ENCODE assay signal across 39 mouse cellular contexts in the genomic region with DNA sequence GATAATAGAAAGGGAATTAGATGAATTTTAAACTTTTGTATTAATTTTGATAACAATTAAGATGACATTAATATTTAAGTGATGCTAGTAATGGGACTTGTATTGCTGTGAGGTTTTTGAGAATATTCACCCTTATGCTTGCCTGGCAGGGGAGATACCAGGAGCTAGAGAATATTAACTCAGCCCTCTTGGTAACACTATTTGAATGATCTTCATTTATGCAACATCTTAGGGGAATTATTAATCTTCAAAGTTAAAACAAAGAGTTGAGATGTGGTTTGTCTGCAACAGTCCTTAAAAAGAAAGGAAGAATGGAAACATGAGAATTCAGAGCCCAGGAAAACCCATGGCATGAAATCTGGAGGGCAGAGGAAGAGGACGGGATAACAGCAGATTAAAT. TPM values are rescaled to one million over a fixed set of nuclear protein-coding genes. Genes with fewer than 3 reads are reported as not detected.
"Had no signal": no experiment of that assay in that cellular context is flagged by ENCODE, and none has a peak within 500 bp of the region (broad histone marks: within the 10 kb centered on the region; RNA-seq: fewer than 3 reads in every experiment).

No protein-coding gene starts in this region.

- H3K4me1 ChIP-seq: embryonic facial prominence, embryonic 10.5 days; embryonic facial prominence, embryonic 12.5 days; embryonic facial prominence, embryonic 13.5 days; embryonic facial prominence, embryonic 15.5 days; forebrain, embryonic 10.5 days; forebrain, embryonic 12.5 days; forebrain, embryonic 13.5 days; forebrain, embryonic 15.5 days had no signal

- H3K4me2 ChIP-seq: embryonic facial prominence, embryonic 12.5 days; embryonic facial prominence, embryonic 13.5 days; embryonic facial prominence, embryonic 15.5 days; forebrain, embryonic 12.5 days; forebrain, embryonic 13.5 days; forebrain, embryonic 15.5 days had no signal

- H3K27ac ChIP-seq: embryonic facial prominence, embryonic 10.5 days; embryonic facial prominence, embryonic 12.5 days; embryonic facial prominence, embryonic 13.5 days; embryonic facial prominence, embryonic 15.5 days; forebrain, embryonic 10.5 days; forebrain, embryonic 12.5 days; forebrain, embryonic 13.5 days; forebrain, embryonic 15.5 days; gastrocnemius, adult 2 months had no signal

- H3K4me3 ChIP-seq: embryonic facial prominence, embryonic 10.5 days; embryonic facial prominence, embryonic 12.5 days; embryonic facial prominence, embryonic 13.5 days; embryonic facial prominence, embryonic 15.5 days; erythroblast, embryonic 14.5 days; forebrain, embryonic 10.5 days; forebrain, embryonic 12.5 days; forebrain, embryonic 13.5 days; forebrain, embryonic 15.5 days; gastrocnemius, adult 2 months had no signal

- H3K27me3 ChIP-seq: embryonic facial prominence, embryonic 12.5 days; forebrain, embryonic 13.5 days; forebrain, embryonic 15.5 days had no signal

- DNase-seq: cerebellum, adult 2 months; cerebellum, adult 8-10 months; cerebellum, adult 9-10 months; cerebellum, adult 9-11 months; cerebellum, postnatal 10 days; cerebellum, postnatal 14 days; cerebellum, postnatal 25 days; cerebellum, postnatal 36 days; embryo, embryonic 11 days; forebrain, postnatal 0 days; gastrocnemius, adult 2 months; gastrocnemius, postnatal 10 days; gastrocnemius, postnatal 14 days; gastrocnemius, postnatal 25 days; gastrocnemius, postnatal 36 days; heart, adult 11 months; heart, adult 18-20 months had no signal

- H3K36me3 ChIP-seq: embryonic facial prominence, embryonic 10.5 days; embryonic facial prominence, embryonic 12.5 days; embryonic facial prominence, embryonic 13.5 days; embryonic facial prominence, embryonic 15.5 days; forebrain, embryonic 10.5 days; forebrain, embryonic 12.5 days; forebrain, embryonic 15.5 days had no signal

- ATAC-seq: forebrain, embryonic 13.5 days; forebrain, embryonic 14.5 days; forebrain, embryonic 15.5 days; forebrain, embryonic 16.5 days; forebrain, postnatal 0 days had no signal

- H3K9me3 ChIP-seq: embryonic facial prominence, embryonic 10.5 days; embryonic facial prominence, embryonic 12.5 days; embryonic facial prominence, embryonic 13.5 days; embryonic facial prominence, embryonic 15.5 days; forebrain, embryonic 10.5 days; forebrain, embryonic 12.5 days; forebrain, embryonic 13.5 days; forebrain, embryonic 15.5 days had no signal

- H3K9ac ChIP-seq: embryonic facial prominence, embryonic 12.5 days; embryonic facial prominence, embryonic 13.5 days; embryonic facial prominence, embryonic 15.5 days; forebrain, embryonic 12.5 days; forebrain, embryonic 13.5 days; forebrain, embryonic 15.5 days; forebrain, postnatal 0 days had no signal

RNA-seq across cellular contexts. Expression of a gene that starts 8.1 kb away (rescaled TPM):
- total RNA-seq: common myeloid progenitor, adult 5-6 weeks; forebrain, postnatal 0 days; gastrocnemius, adult 18-20 months; gastrocnemius, adult 2 months; gastrocnemius, adult 8-10 months; gastrocnemius, postnatal 10 days; gastrocnemius, postnatal 14 days; gastrocnemius, postnatal 25 days; gastrocnemius, postnatal 36 days; gastrocnemius, postnatal 4 days; granulocyte monocyte progenitor cell, adult 5-6 weeks; heart, adult 18-20 months had no signal
- polyA plus RNA-seq: cerebellum, adult 2 months; cortical plate, adult 2 months; embryonic facial prominence, embryonic 10.5 days; embryonic facial prominence, embryonic 11.5 days; embryonic facial prominence, embryonic 12.5 days; embryonic facial prominence, embryonic 13.5 days; embryonic facial prominence, embryonic 14.5 days; embryonic facial prominence, embryonic 15.5 days; erythroblast, embryonic 14.5 days; forebrain, embryonic 10.5 days; forebrain, embryonic 11.5 days; forebrain, embryonic 12.5 days; forebrain, embryonic 13.5 days; forebrain, embryonic 14.5 days; forebrain, embryonic 15.5 days; forebrain, embryonic 16.5 days; forebrain, postnatal 0 days; frontal cortex, adult 2 months; gonadal fat pad, adult 2 months had no signal

RNA-seq across cellular contexts. Expression of a gene that starts 15.6 kb away (rescaled TPM):
- total RNA-seq: common myeloid progenitor, adult 5-6 weeks; forebrain, postnatal 0 days; gastrocnemius, adult 18-20 months; gastrocnemius, adult 2 months; gastrocnemius, adult 8-10 months; gastrocnemius, postnatal 10 days; gastrocnemius, postnatal 14 days; gastrocnemius, postnatal 25 days; gastrocnemius, postnatal 36 days; gastrocnemius, postnatal 4 days; granulocyte monocyte progenitor cell, adult 5-6 weeks; heart, adult 18-20 months had no signal
- polyA plus RNA-seq: cerebellum, adult 2 months; cortical plate, adult 2 months; embryonic facial prominence, embryonic 10.5 days; embryonic facial prominence, embryonic 11.5 days; embryonic facial prominence, embryonic 12.5 days; embryonic facial prominence, embryonic 13.5 days; embryonic facial prominence, embryonic 14.5 days; embryonic facial prominence, embryonic 15.5 days; erythroblast, embryonic 14.5 days; forebrain, embryonic 10.5 days; forebrain, embryonic 11.5 days; forebrain, embryonic 12.5 days; forebrain, embryonic 13.5 days; forebrain, embryonic 14.5 days; forebrain, embryonic 15.5 days; forebrain, embryonic 16.5 days; forebrain, postnatal 0 days; frontal cortex, adult 2 months; gonadal fat pad, adult 2 months had no signal

RNA-seq across cellular contexts. Expression of a gene that starts 22.3 kb away (rescaled TPM):
- total RNA-seq: granulocyte monocyte progenitor cell, adult 5-6 weeks had no signal

RNA-seq across cellular contexts. Expression of a gene that starts 22.6 kb away (rescaled TPM):
- total RNA-seq: common myeloid progenitor, adult 5-6 weeks; forebrain, postnatal 0 days; gastrocnemius, adult 18-20 months; gastrocnemius, adult 2 months; gastrocnemius, adult 8-10 months; gastrocnemius, postnatal 10 days; gastrocnemius, postnatal 14 days; gastrocnemius, postnatal 25 days; gastrocnemius, postnatal 36 days; gastrocnemius, postnatal 4 days; granulocyte monocyte progenitor cell, adult 5-6 weeks; heart, adult 18-20 months had no signal
- polyA plus RNA-seq: cerebellum, adult 2 months; cortical plate, adult 2 months; embryonic facial prominence, embryonic 10.5 days; embryonic facial prominence, embryonic 11.5 days; embryonic facial prominence, embryonic 12.5 days; embryonic facial prominence, embryonic 13.5 days; embryonic facial prominence, embryonic 14.5 days; embryonic facial prominence, embryonic 15.5 days; erythroblast, embryonic 14.5 days; forebrain, embryonic 10.5 days; forebrain, embryonic 11.5 days; forebrain, embryonic 12.5 days; forebrain, embryonic 13.5 days; forebrain, embryonic 14.5 days; forebrain, embryonic 15.5 days; forebrain, embryonic 16.5 days; forebrain, postnatal 0 days; frontal cortex, adult 2 months; gonadal fat pad, adult 2 months had no signal
